Comparison of ENCODE assay signal across 8 mouse cellular contexts in genomic region chr3:148986296-148986893, GRCm38 (mm10). TPM values are rescaled to one million over a fixed set of nuclear protein-coding genes. Genes with fewer than 3 reads are reported as not detected.
A peak's percentile ranks its signal among the peaks of the same experiment; 100 is the strongest.
DNase-seq lines count a peak whose midpoint lies in the region; ATAC-seq lines count a peak whose summit lies in the region.

No protein-coding gene starts in this region.

- H3K27ac ChIP-seq in brown adipose tissue, adult 24 weeks (replicated peaks; ENCODE audit: low read depth, low read length): peak overlapping the region; percentile 46
- peak overlapping the region; percentile 99 for H3K27ac ChIP-seq in hindbrain, embryonic 14.5 days
- peak overlapping the region; percentile 100 for H3K27ac ChIP-seq in midbrain, embryonic 10.5 days (replicated peaks)

- no peaks in the 10 kb centered on the region for H3K9me3 ChIP-seq in hindbrain, embryonic 14.5 days (ENCODE audit: control insufficient read depth, low read length)
- H3K9me3 ChIP-seq in midbrain, embryonic 10.5 days (replicated peaks): no peaks in the 10 kb centered on the region

- peak overlapping the region; percentile 98 for H3K9ac ChIP-seq in hindbrain, embryonic 14.5 days

- peak overlapping the region; percentile 71 for H3K4me3 ChIP-seq in brown adipose tissue, adult 24 weeks (ENCODE audit: insufficient read depth, low read depth, low read length)
- H3K4me3 ChIP-seq in hindbrain, embryonic 14.5 days (replicated peaks; ENCODE audit: low read length): peak overlapping the region; percentile 96
- peak overlapping the region; percentile 98 for H3K4me3 ChIP-seq in midbrain, embryonic 10.5 days

- no peaks in the 10 kb centered on the region for H3K36me3 ChIP-seq in hindbrain, embryonic 14.5 days (replicated peaks; ENCODE audit: control insufficient read depth, insufficient read depth)
- H3K36me3 ChIP-seq in midbrain, embryonic 10.5 days: no peaks in the 10 kb centered on the region

- H3K27me3 ChIP-seq in hindbrain, embryonic 14.5 days (ENCODE audit: control insufficient read depth, insufficient read depth, low read length): no peaks in the 10 kb centered on the region
- no peaks in the 10 kb centered on the region for H3K27me3 ChIP-seq in midbrain, embryonic 10.5 days (ENCODE audit: low read depth, poor library complexity, severe bottlenecking)

- H3K4me1 ChIP-seq in brown adipose tissue, adult 24 weeks (ENCODE audit: control insufficient read depth, insufficient read depth, insufficient read length, low read length): peaks cover 5% of the 10 kb centered on the region; the same call in 1 of the 2 replicates
- H3K4me1 ChIP-seq in hindbrain, embryonic 14.5 days (replicated peaks; ENCODE audit: control insufficient read depth, insufficient read depth, low read length): peaks cover 41% of the 10 kb centered on the region
- H3K4me1 ChIP-seq in midbrain, embryonic 10.5 days: peaks cover 61% of the 10 kb centered on the region

- peak overlapping the region; percentile 80 for H3K4me2 ChIP-seq in hindbrain, embryonic 14.5 days (replicated peaks)

- no peak for ATAC-seq in hindbrain, embryonic 14.5 days (ENCODE audit: low FRiP score)

- WGBS in hindbrain, embryonic 14.5 days: 3% methylated on average over 17 of the region's 17 CpGs
- WGBS in midbrain, embryonic 10.5 days: under 1% methylated on average over 17 of the region's 17 CpGs

- peak; percentile 61 for DNase-seq in heart, adult 11 months
- DNase-seq in heart, adult 9 months (ENCODE audit: low spot score in 2 of 2): no peak
- no peak for DNase-seq in hindbrain, embryonic 14.5 days (ENCODE audit: low spot score)
- peak; percentile 65 for DNase-seq in midbrain, embryonic 10.5 days (ENCODE audit: low spot score)
- no peak for DNase-seq in cerebellum, postnatal 4 days (ENCODE audit: low spot score in 2 of 2)
- DNase-seq in adrenal gland, postnatal 14 days: no peak
- no peak for DNase-seq in testis, postnatal 14 days (ENCODE audit: low spot score)

RNA-seq across cellular contexts. Expression of gene Adgrl2, which starts 4.0 kb away (rescaled TPM):
- 5.0 and 5.3 TPM in 2 replicates for polyA plus RNA-seq in brown adipose tissue, adult 24 weeks (2012; ENCODE audit: insufficient read depth, insufficient read length, missing spikeins)
- polyA plus RNA-seq in hindbrain, embryonic 14.5 days (2014; fragmentation: Nextera tagmentation; extraction: Ambion mirVana): 166 and 171 TPM in 2 replicates
- polyA plus RNA-seq in midbrain, embryonic 10.5 days (2016; fragmentation: Nextera tagmentation; extraction: Ambion mirVana): 76.6 and 97.3 TPM in 2 replicates
- 73.3 and 73.8 TPM in 2 replicates for total RNA-seq in adrenal gland, postnatal 14 days (2021)

Comparison
In these comparisons a context has a peak if more than half of its experiments do, and no peak if none do; other contexts are left out.
1. DNase-seq: peak in heart, adult 11 months (single experiment) and midbrain, embryonic 10.5 days (single experiment); none in heart, adult 9 months (0 of 2), hindbrain, embryonic 14.5 days (single experiment), cerebellum, postnatal 4 days (0 of 2), adrenal gland, postnatal 14 days (single experiment) and testis, postnatal 14 days (single experiment).
2. H3K27ac ChIP-seq: peak in every context shown above with its lines; median percentile 100 in midbrain, embryonic 10.5 days; 99 in hindbrain, embryonic 14.5 days; 46 in brown adipose tissue, adult 24 weeks.
3. RNA of gene Adgrl2, which starts 4.0 kb away (polyA plus RNA-seq): 166 to 171 TPM in hindbrain, embryonic 14.5 days and 76.6 to 97.3 TPM in midbrain, embryonic 10.5 days; 5.0 to 5.3 TPM in brown adipose tissue, adult 24 weeks; every median in the first group is over 10 times any median in the second.
4. Peak in every context shown above with its lines, with median percentiles within 50 percentile points of each other: H3K4me3 ChIP-seq.